Mouse (Mus musculus) spleen, embryonic (tissue): Measurements from ENCODE around the gene Ints12.

ENCODE experiments used
- CTCF ChIA-PET: fragments of 350-600 bp; sonication (Branson Sonifier 250); formaldehyde crosslinking; loops from one replicate; lab custom pipeline; 2022; lab: Charles Lee

Gene Ints12

GRCm38 (mm10) chr3:133091664-133092273 lies at the start of gene Ints12, which contains the start of gene Gstcd:
Ints12 (plus strand) TSS chr3:133091840.
Gstcd (minus strand) TSS chr3:133092033.
- CTCF ChIA-PET: no interaction called here

GRCm38 (mm10) chr3:133052068-133052467 lies 39.6 kb upstream of the Ints12 start:
- CTCF ChIA-PET: no interaction called here

GRCm38 (mm10) chr3:133075560-133075959 lies 16.1 kb upstream of the Ints12 start:
- CTCF ChIA-PET: no interaction called here

DNA sequence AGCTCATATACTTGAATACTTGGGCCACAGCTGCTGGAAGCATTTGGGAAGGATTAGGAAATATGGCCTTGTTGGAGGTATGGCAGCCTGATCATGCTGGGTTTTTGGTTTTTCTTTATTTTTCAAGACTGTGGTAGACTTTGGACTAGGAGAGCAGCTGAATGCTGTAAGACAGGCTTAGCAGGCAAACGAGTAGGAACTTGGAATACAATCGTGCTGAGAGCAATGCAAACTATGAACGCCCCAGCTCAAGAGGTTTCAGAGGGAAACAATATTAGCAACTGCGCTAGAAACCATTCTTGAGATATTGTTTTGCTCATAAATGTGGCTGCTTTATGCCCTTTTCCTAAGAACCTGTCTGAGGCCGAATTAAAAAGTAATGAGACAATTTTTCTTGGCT lies 8.9 kb upstream of the Ints12 start:
- CTCF ChIA-PET: no interaction called here

DNA sequence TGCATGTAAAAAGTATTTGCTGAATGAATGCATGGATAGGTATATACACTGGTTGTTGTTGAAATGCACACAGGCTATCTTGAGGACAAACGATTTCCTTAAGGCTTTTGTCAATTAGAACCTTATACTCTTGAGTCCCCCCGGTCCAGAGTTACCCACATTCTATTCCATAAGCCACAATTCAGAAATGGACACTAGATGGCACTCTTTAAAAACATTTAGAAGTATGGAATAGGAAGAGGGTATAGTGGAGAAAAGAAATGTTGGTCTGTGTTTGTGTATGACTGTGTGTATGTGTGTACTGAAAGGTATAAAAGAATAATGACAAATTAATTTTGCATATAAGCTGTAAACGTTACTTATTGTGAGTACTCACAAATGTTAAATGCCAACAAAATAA lies 5.8 kb upstream of the Ints12 start:
- CTCF ChIA-PET: interaction anchor here (1.4 kb wide), 1 partner anchor 187 kb away, joined by 4 read pairs; no protein-coding TSS in a partner anchor

- CTCF ChIA-PET: interaction anchor here (0.6 kb wide), 1 partner anchor 351 kb away, joined by 4 read pairs; no protein-coding TSS in a partner anchor
Measured at GRCm38 (mm10) chr3:133090247-133091120, 1.2 kb upstream of the Ints12 start.

- CTCF ChIA-PET: interaction anchor here (0.6 kb wide), 1 partner anchor 352 kb away, joined by 4 read pairs; no protein-coding TSS in a partner anchor
Measured at GRCm38 (mm10) chr3:133091121-133091663, 448 bp upstream of the Ints12 start.

- CTCF ChIA-PET: no interaction called here
Measured at GRCm38 (mm10) chr3:133092274-133092853, 724 bp downstream of the Ints12 start.

- CTCF ChIA-PET: no interaction called here
Measured at GRCm38 (mm10) chr3:133092936-133093335, 1.3 kb downstream of the Ints12 start.

DNA sequence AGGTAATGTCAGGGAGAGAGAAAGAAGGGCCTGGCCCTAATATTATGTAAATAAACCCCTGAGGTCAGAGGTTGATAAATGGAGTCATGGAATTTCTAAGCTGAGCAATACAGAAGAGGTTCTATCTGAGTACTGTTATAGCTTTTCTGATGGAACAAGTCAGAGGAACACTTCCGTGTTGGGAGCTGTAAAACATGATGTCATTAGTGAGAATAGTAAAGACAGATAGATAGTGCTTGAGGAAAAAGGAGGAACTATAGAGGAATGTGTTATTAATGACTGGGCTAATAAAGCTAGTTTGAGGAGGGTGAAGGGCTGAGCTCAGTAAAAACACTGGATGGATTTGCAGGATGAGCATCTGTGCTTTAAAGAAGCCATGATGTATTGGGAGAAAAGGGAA lies 2.7 kb downstream of the Ints12 start:
- CTCF ChIA-PET: no interaction called here

DNA sequence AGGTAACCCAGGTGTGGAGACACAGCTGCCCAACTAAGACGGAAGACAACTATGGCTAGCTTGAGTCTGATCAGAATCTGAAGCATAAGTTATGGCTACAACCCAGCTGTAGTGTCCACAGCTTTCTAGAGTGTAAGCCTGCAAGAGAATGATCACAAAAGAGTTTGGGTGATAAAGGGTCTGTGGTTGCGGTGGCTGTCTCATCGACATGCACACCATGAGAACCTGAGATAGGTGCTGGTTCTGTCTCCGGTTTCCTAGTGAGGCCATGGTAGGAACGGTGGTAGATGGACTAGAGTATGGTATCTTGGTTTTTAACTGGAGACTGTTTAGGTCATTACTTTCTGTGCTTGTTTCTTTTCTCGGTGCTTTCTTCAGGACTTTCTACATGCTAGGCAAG lies 6.3 kb downstream of the Ints12 start:
- CTCF ChIA-PET: no interaction called here

DNA sequence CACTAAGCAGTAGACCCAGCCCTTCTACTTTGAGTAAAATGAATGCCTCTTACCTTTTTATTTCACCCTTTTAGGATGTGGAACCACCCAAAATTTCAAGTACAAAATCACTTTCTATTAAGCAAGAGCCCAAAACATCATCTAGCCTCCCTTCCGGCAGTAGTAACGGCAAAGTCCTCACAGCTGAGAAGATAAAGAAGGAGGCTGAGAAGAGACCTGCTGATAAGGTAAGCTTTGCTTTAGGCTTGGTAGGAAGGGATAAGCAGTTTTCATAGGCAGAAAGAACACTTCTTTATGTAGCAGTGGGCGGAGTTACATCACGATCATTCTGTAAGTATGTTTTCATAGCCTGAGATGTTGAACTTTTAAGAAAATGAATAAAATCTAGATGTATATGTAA lies 6.7 kb downstream of the Ints12 start:
- CTCF ChIA-PET: no interaction called here

DNA sequence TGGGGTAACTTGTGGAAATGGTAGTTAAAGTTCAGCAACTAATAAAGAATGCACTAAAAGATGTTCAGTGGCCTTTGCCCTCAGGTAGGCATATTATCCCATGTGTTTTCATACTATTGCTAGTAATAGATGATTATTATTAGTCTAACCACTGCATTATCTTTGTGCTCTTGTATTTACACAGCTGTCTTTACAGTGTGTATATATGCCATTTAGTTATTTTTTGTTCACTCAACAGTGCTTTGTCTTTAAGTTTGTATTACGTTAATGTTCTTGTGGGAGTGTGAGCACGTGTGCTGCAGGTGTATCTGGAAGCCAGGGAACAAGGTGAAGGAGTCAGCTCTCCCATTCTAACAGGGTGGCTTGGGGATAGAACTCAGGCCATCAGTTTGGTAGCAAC lies 7.3 kb downstream of the Ints12 start:
- CTCF ChIA-PET: no interaction called here

GRCm38 (mm10) chr3:133103768-133104167 lies 12.1 kb downstream of the Ints12 start:
- CTCF ChIA-PET: no interaction called here

- CTCF ChIA-PET: no interaction called here
Measured at GRCm38 (mm10) chr3:133104436-133104835, 12.8 kb downstream of the Ints12 start.

GRCm38 (mm10) chr3:133108731-133109130 lies 17.1 kb downstream of the Ints12 start:
- CTCF ChIA-PET: no interaction called here

- CTCF ChIA-PET: no interaction called here
Measured at GRCm38 (mm10) chr3:133109844-133110243, 18.2 kb downstream of the Ints12 start.

- CTCF ChIA-PET: no interaction called here
Measured at GRCm38 (mm10) chr3:133111741-133112140, 20.1 kb downstream of the Ints12 start.

DNA sequence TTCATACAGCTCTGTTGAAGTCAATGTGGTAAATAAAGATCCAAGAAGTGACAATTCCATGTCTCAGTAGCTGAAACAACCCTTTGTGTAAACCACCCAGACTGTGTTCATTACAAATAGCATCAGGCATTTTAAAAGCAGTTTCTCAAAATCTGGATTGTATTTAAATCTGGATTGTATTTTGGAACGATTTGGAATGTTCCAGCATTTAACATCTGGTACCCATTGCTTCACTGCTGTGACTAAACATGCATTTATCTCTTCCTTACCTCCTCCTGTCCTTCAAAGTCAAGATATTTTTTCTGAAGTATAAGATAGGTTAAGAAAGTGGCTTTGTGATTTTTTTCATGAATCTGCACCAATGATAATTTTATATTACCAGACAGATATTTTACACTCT lies 21.6 kb downstream of the Ints12 start:
- CTCF ChIA-PET: no interaction called here

DNA sequence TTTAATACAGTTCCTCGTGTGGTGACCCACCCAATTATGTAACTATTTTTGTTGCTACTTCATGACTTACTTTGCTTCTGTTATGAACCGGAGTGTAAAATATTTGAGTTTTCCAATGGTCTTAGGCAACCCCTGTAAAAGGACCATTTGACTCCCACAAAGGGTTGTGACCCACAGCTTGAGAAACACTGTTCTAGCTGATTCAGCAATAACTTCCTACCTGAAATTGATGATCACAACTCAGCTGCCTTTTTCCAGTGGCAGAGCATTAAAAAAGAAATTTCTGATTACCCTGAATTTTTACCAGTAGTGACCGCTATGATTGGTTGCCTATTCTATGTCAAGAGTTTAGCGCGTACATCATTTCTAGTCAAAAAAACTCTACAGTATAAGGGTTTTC lies 39.7 kb downstream of the Ints12 start:
- CTCF ChIA-PET: interaction anchor here (0.8 kb wide), 1 partner anchor 10 kb away, joined by 11 read pairs; no protein-coding TSS in a partner anchor

GRCm38 (mm10) chr3:133132611-133133010 lies 41.0 kb downstream of the Ints12 start:
- CTCF ChIA-PET: interaction anchor here (0.6 kb wide), 1 partner anchor 36 kb away, joined by 3 read pairs; no protein-coding TSS in a partner anchor

GRCm38 (mm10) chr3:133141877-133142276 lies 50.2 kb downstream of the Ints12 start:
- CTCF ChIA-PET: no interaction called here
